Mouse (Mus musculus) 416B (cell line): ENCODE measurements around the gene Wdr82.

Source experiments
- DNase-seq: peaks from one replicate; pipeline ENCODE4 v3.0.0; 2011; ENCODE audit warnings: low read depth

The Wdr82 gene

DNA sequence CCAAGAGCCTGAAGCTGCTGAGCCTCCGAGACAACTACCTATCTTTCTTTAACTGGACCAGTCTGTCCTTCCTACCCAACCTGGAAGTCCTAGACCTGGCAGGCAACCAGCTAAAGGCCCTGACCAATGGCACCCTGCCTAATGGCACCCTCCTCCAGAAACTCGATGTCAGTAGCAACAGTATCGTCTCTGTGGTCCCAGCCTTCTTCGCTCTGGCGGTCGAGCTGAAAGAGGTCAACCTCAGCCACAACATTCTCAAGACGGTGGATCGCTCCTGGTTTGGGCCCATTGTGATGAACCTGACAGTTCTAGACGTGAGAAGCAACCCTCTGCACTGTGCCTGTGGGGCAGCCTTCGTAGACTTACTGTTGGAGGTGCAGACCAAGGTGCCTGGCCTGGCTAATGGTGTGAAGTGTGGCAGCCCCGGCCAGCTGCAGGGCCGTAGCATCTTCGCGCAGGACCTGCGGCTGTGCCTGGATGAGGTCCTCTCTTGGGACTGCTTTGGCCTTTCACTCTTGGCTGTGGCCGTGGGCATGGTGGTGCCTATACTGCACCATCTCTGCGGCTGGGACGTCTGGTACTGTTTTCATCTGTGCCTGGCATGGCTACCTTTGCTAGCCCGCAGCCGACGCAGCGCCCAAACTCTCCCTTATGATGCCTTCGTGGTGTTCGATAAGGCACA is 54.9 kb downstream of the Wdr82 start:
- DNase-seq, result no peak

DNA sequence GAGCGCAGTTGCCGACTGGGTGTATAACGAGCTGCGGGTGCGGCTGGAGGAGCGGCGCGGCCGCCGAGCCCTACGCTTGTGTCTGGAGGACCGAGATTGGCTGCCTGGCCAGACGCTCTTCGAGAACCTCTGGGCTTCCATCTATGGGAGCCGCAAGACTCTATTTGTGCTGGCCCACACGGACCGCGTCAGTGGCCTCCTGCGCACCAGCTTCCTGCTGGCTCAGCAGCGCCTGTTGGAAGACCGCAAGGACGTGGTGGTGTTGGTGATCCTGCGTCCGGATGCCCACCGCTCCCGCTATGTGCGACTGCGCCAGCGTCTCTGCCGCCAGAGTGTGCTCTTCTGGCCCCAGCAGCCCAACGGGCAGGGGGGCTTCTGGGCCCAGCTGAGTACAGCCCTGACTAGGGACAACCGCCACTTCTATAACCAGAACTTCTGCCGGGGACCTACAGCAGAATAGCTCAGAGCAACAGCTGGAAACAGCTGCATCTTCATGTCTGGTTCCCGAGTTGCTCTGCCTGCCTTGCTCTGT is 55.5 kb downstream of the Wdr82 start:
- no peak for DNase-seq

DNA sequence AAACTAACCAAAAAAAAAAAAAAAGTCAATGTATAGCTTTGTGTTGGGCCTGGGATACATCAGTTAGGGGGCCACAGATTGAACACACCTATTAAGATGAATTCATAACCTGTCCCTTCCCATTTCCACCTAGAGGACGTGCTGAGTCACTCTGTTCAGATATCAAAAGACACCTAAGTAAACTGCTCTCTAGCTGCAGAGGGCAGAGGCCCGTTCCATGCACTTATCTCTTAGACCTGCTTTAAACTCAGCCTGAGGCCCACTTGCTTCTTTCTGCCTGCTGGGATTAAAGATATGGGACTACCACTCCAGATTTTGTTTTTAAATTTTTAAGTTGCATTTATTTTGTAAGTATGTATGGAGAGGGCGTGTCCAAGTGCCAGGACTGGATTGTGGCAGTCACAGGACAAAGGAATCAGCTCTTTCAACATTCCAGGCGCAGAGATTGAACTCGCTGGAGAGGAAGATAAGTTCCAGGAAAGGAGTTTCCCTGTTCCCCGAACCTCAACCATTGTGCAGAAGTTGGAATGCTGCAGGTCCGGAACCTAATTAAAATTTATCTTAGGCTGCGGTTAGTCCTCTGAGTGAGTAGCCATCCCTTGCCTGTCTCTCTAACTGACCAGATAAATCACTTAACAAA is 57.2 kb downstream of the Wdr82 start:
- DNase-seq, result no peak

DNA sequence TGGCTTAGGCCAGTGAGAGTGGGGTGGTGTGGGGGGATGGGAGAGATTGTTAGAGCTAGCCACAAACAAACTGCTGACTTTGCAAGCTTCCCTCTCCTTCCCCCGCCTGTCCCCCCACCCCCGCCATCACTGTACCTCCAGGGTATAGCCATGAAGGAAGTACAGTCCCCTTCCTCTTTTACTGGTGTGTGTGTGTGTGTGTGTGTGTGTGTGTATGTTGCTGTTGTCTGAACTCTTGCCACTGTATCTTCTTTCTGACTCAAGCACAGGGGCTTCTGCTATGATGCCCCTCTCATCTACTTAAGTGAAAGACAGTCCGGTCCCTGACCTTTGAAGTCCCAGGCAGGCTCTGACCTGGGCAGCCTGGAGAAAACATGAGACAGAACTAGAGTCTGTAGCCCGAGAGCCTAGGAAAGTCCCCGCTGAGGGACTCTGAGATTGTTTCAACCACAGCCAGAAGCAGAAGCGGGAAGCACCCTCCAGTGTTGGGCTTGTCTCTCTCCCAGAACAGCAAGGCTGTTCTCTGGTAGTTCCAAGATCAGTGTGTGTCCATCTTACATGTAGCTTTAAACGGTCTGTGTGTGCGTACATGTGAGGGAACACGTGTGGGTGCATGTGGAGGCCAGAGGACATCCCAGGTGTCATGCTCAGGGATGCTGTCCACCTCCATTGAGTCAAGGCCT is 59.5 kb downstream of the Wdr82 start:
- peak; percentile 59 for DNase-seq

DNA sequence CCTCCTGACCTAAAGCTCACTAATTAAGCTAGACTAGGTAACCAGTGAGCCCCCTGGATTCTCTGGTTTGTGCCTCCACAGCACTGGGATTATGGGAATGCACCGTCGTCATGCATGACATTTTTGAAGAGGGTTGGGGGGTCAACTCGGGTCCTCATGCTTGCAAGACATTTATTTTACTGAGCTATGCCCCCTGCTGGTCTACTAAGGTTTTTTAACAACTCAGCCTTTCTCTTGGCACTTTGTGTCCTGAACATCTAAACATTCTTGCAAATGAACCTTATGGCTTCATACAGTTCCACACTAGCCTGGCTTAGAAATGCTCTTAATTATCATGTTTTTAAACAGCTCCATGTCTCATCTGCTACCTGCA is 60.0 kb downstream of the Wdr82 start:
- no peak for DNase-seq

DNA sequence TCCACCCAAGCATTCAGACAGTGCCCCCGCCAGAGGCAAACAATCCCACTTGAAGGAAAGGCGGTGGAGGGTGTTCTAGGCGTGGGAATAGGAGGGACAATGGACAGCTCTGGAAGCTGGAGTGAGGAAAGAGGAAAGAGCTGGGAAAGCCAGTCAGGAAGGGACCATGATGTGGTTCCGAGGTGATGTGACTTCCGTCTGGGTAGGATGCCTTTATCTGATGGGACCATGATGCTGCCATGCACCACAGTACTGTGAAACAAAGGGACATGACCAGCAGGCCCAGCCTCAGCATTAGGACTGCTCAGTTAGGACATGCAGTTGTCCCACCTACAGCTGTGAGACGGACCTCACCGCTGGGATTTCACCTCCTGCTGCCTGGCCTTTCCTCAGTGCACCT is 60.5 kb downstream of the Wdr82 start:
- no peak for DNase-seq

DNA sequence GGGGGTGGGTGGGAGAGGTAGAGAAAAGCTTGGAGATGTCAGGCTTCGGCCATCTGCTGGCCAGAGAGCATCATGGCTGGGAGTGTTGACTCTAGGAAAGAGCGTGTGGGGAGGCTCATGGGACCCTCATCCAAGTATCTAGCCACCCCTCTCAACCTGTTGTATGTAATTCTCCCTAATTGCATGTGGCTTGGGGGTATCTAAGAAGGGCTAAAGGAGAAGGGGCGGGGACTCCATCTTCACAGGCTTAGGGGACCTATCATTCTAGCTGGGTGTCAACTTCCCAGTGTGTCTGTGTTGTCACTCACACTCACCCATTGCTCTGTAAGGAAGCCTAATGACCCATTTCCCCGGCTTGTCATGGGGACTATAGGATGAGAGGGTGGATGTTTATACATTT is 61.1 kb downstream of the Wdr82 start:
- DNase-seq, result no peak

DNA sequence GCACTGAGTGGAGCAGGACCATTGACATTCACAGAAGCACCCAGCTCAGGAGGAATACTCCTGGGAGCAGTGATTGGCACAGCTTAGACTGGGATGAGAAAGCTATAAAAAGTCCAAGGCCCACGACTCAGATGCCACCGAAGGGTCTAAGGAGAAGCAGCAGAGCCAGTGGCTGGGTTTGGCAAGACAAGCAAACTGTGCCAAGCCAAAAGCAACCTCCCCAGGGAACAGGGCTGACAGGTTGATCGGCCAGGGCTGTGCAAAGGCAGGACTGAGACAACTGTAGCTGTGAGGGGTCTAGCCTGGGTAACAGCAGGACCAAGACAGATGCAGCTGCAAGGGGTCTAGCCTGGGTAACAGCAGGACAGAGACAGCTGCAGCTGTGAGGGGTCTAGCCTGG is 62.2 kb downstream of the Wdr82 start:
- no peak for DNase-seq

DNA sequence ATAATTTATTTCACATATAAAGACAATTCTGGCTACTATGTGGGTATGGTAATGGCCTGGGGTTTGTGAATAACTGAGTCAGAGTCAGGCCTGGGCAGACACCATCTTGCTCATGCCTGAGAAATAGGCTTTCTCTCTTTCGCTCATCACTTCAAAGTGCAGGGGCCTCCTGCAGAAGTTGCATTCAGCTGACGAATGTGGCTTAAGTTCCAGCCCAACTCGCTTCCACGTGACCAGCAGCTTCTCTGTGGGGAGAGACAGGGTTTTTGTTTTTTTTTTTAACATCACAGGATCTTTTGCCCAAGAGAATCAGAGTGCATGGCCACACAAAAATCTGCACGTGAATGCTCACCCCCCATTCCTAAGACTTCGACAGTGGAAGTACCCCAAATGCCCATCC is 63.2 kb downstream of the Wdr82 start:
- no peak for DNase-seq

DNA sequence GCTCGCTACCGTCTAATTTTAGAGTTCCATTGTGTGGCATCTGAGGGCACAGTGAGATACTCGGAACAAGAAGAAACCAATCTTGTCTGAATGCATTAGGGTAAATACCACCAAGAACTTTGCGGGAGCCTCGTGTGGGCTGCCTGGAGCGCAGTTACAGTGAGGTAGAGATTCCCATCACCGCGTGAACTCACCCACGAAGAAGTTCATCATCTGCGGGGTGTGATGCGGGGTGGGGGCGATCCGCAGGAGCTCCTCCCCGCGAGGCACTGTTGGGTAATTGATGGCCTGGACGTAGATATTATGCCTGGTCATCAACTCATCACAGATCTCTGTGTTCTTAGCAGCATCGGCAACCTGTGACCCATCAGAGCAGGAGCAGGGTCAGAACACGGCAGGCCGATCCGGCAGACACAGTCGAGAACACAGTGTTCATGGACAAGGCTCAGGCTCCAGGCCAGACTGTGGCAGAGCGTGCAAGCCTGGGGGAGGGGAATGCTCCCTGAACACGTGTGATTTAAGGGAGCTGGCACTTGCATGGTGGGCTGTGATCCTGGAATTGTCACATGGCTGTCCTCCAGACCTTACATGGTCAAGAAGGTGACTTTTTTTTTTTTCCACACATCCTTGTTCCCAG is 64.6 kb downstream of the Wdr82 start:
- DNase-seq, result no peak

DNA sequence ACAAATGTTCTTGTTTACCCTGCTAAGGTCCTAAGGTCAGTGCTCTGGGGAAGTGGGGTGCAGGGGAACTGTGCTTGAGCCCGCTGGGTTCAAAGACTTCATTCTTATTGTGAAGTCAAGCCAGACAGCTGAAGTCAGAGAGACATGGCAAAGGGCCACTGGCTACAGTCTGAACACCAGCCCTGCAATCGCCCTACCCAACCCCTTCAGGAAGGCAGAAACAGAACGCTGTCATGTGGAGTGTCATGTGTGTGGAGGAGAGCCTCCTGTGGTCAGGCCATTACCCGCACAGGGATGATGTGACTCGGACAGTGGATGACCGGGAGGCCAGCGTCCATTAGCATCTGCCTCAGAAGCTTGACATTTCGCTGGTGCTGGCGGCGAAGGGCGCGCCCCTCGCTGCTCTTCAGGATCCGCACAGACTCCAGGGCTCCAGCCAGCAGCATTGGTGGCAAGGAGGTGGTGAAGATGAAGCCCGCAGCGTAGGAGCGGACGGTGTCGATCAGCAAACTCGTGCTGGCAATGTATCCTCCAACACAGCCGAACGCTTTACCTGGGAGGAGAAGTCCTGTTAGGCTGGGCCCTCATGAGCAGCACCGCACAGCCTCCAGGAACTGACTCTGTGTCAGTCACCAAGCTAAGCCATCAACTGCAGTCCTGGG is 65.6 kb downstream of the Wdr82 start:
- no peak for DNase-seq

DNA sequence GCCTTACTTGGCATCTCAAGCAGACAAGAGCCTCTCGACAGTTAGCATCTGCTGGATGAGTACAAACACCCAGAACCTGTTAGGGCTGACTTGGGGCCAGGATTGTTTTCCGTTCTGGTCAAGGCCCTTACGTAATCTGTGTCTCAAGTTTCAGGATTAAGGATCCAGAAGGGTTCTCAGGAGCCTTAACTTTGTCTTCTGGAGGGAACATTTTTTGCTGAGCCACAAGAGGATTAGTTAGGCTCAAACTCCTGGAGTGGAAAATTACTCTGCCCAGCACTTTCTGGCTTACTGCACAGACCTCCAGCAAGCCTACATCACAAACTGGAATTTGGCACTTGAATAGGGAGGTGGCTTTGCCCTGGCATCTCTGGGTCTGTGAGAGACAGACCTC is 66.1 kb downstream of the Wdr82 start:
- DNase-seq, result no peak

DNA sequence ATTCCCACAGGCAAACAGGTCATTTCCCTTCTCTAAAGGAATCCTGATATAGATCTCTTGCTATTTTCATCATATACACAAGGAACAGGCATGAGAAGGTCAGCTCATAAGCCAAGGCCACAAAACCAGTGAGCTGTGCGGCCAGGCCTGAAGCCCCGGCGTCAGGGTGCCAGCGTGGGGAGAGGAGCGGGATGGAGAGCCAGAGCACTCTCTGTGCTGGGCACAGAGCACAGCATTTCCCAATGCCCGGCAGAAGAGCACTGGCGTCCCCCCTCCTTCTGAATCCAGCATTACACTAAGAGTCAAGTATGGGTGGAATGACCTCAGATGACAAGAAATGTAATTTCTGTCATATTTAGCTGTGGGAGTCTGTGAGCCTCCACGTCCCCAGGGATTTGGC is 66.7 kb downstream of the Wdr82 start:
- DNase-seq, result no peak

DNA sequence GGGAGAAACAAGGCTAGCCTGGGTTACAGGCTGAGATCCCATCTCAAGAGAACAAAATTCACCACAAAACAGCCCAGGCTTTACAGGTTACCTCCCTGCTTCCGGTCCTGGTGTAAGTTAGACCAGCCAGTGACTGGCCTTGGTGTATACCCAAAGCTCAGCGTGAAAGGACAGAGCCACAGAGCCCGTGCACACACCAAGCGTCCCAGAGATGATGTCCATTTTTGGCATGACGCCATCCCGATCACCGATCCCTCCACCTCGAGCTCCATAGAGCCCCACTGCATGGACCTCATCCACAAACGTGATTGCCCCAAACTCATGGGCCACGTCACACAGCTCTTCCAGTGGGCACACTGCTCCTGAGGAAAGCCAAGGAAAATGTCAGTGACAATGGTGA is 67.2 kb downstream of the Wdr82 start:
- no peak for DNase-seq
